Mouse (Mus musculus) liver, embryonic 14.5 days (tissue): ENCODE results near the gene Arrb2.

Experiments used
- CTCF ChIP-seq: IDR thresholded peaks from 2 replicates; pipeline ENCODE4 v1.5.1; 2016; ENCODE audit warnings: antibody characterized with exemption, low read depth, control low read depth
- EP300 ChIP-seq: IDR thresholded peaks from 2 replicates; pipeline ENCODE4 v1.6.1; 2016; ENCODE audit warnings: antibody characterized with exemption, low read depth

- TF ChIP-seq CTCF (no peak), EP300 (0 out of 2 replicates have a peak, but pooled peaks have one; percentile 8)
These were observed 597 bp downstream of the Arrb2 start for GRCm38 (mm10) chr11:70432895-70433568.
